Mouse (Mus musculus) heart, embryonic 14.5 days (tissue): ENCODE results near the gene Oxct1. TPM values are rescaled to one million over a fixed set of nuclear protein-coding genes. Genes with fewer than 3 reads are reported as not detected.

Source experiments
- ATAC-seq: fragments of 200-750 bp; cut with Nextera tagmentation; 2 replicates; pipeline ENCODE4 v1.8.0; 2017; ENCODE audit warnings: low read depth, moderate TSS enrichment; ENCODE audit not compliant: insufficient number of reproducible peaks, insufficient read depth, low FRiP score
- H3K27ac ChIP-seq, 2 experiments: fragments of 200-500 bp in 1 of 2; fragments of 300-500 bp in 1 of 2; sonication (generic) in 1 of 2; replicated peaks in 1 of 2; 2 replicates each; pipeline ENCODE4 v1.5.1; 2012 to 2014; ENCODE audit warnings: low read depth in 2 of 2, low read length in 2 of 2, control low read depth in 1 of 2, mild to moderate bottlenecking in 1 of 2, mixed read lengths in 1 of 2; ENCODE audit not compliant: control insufficient read depth in 1 of 2, insufficient read depth in 1 of 2
- H3K27me3 ChIP-seq: fragments of 300-500 bp; sonication (generic); 2 replicates; pipeline ENCODE4 v1.6.1; 2014; ENCODE audit warnings: mild to moderate bottlenecking, low read length, control low read depth; ENCODE audit not compliant: control insufficient read depth, insufficient read depth
- H3K36me3 ChIP-seq: fragments of 300-500 bp; sonication (generic); 2 replicates; pipeline ENCODE4 v1.6.1; 2014; ENCODE audit warnings: mild to moderate bottlenecking, control low read depth, low read length, mixed read lengths; ENCODE audit not compliant: control insufficient read depth, insufficient read depth
- H3K4me1 ChIP-seq, 2 experiments: fragments of 200-500 bp in 1 of 2; fragments of 300-500 bp in 1 of 2; sonication (generic) in 1 of 2; 2 replicates each; pipeline ENCODE4 v1.6.1; 2012 to 2014; ENCODE audit warnings: low read length in 2 of 2, control low read depth in 1 of 2, mixed read lengths in 1 of 2; ENCODE audit not compliant: control insufficient read depth in 2 of 2, insufficient read depth in 2 of 2
- H3K4me2 ChIP-seq: fragments of 300-500 bp; sonication (generic); 2 replicates; pipeline ENCODE4 v1.6.1; 2014; ENCODE audit warnings: mild to moderate bottlenecking, low read length
- H3K4me3 ChIP-seq, 2 experiments: fragments of 200-500 bp in 1 of 2; fragments of 300-500 bp in 1 of 2; sonication (generic) in 1 of 2; 2 replicates each; pipeline ENCODE4 v1.5.1; 2012 to 2014; ENCODE audit warnings: low read length in 2 of 2, mild to moderate bottlenecking in 2 of 2, control low read depth in 1 of 2, low read depth in 1 of 2, moderate library complexity in 1 of 2; ENCODE audit not compliant: control insufficient read depth in 1 of 2, insufficient read depth in 1 of 2
- H3K9ac ChIP-seq: fragments of 300-500 bp; sonication (generic); 2 replicates; pipeline ENCODE4 v1.6.1; 2014; ENCODE audit warnings: mild to moderate bottlenecking, low read length
- H3K9me3 ChIP-seq: fragments of 300-500 bp; sonication (generic); 2 replicates; pipeline ENCODE4 v1.6.1; 2016; ENCODE audit warnings: low read length, control low read depth; ENCODE audit not compliant: control insufficient read depth
- WGBS: fragments of 180-500 bp; shearing (Covaris S2); extraction: QIAGEN DNeasy Blood & Tissue Kit; methylation state at CpG from one replicate; pipeline ENCODE4 v1.1.7; 2014; 5-methylcytosine and 5-hydroxymethylcytosine counted together
- polyA plus RNA-seq: library from polyadenylated mRNA; unstranded; fragments of >200 nt; fragmentation: Nextera tagmentation; extraction: Ambion mirVana; gene quantifications from 2 replicates; pipeline ENCODE4 v1.2.1, GENCODE M21; 2014

Oxct1 gene
- polyA plus RNA-seq, 1 experiment from 2014 or later = 327 TPM

DNA sequence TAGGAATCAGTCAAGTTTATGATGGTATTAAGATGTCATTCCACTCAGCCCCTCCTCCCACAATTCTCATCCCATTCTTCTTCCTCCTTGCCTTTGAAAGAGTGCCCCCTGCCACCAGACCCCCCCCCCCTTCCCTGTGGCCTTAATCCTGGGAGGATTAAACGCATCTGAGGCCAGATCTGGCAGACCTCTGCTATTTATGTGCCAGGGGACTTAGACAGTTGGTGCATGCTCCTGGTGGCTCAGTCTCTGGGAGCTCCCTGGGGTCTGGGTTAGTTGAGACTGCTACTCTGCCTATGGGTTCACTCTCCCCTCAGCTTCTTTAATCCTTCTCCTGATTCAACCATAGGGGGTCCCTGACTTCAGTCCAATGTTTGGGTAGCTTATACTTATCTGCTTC, 112.3 kb downstream of the Oxct1 start:
- Histone ChIP-seq H3K4me3 (no peak overlapping the region), H3K9me3 (no peaks in the 10 kb centered on the region), H3K36me3 (peaks cover 20% of the 10 kb centered on the region), H3K4me2 (no peak overlapping the region), H3K9ac (no peak overlapping the region), H3K27ac (no peak overlapping the region), H3K4me1 (no peaks in the 10 kb centered on the region), H3K27me3 (no peaks in the 10 kb centered on the region)
- no peak for ATAC-seq
- 58% methylated on average over 1 of the region's 1 CpGs for WGBS

GRCm38 (mm10) chr15:4139516-4139915, 113.3 kb downstream of the Oxct1 start:
- Histone ChIP-seq H3K4me2 (no peak overlapping the region), H3K36me3 (peaks cover 25% of the 10 kb centered on the region), H3K9ac (no peak overlapping the region), H3K9me3 (no peaks in the 10 kb centered on the region), H3K27ac (no peak overlapping the region), H3K4me1 (no peaks in the 10 kb centered on the region), H3K4me3 (no peak overlapping the region), H3K27me3 (no peaks in the 10 kb centered on the region)
- 88% methylated on average over 12 of the region's 12 CpGs for WGBS
- no peak for ATAC-seq

- H3K9ac ChIP-seq = no peak overlapping the region
- H3K4me2 ChIP-seq = no peak overlapping the region
- peaks cover 35% of the 10 kb centered on the region for H3K36me3 ChIP-seq
- H3K4me1 ChIP-seq = no peaks in the 10 kb centered on the region
- H3K9me3 ChIP-seq = no peaks in the 10 kb centered on the region
- no peaks in the 10 kb centered on the region for H3K27me3 ChIP-seq
- no peak overlapping the region for H3K4me3 ChIP-seq
- ATAC-seq = no peak
- H3K27ac ChIP-seq = no peak overlapping the region
- 90% methylated on average over 5 of the region's 5 CpGs for WGBS
These were observed 119.2 kb downstream of the Oxct1 start for GRCm38 (mm10) chr15:4145352-4145751.

DNA sequence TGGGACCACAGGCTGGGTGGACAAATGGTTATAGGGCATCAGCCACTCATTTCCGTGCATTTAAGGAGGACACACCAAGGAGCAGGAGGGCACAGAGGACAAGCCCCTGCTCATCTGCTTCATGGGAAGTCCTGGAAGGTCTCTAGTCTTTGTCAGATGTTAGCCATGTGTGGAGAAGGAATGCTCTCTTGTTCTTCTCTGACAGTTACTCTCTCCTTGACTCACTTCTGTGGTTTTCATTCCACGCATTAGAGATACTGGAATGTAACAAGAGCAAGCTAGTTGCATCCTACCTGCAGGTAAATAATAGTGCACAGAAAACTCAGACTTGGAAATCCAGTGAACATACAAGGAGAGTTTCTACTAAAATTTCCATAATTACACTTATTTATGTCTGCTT, 121.5 kb downstream of the Oxct1 start:
- peaks cover 37% of the 10 kb centered on the region for H3K36me3 ChIP-seq
- no peaks in the 10 kb centered on the region for H3K9me3 ChIP-seq
- H3K4me1 ChIP-seq = no peaks in the 10 kb centered on the region
- no peak for ATAC-seq
- no peaks in the 10 kb centered on the region for H3K27me3 ChIP-seq
- no peak overlapping the region for H3K27ac ChIP-seq
- WGBS = 84% methylated on average over 2 of the region's 2 CpGs
- no peak overlapping the region for H3K4me2 ChIP-seq
- no peak overlapping the region for H3K4me3 ChIP-seq
- no peak overlapping the region for H3K9ac ChIP-seq

DNA sequence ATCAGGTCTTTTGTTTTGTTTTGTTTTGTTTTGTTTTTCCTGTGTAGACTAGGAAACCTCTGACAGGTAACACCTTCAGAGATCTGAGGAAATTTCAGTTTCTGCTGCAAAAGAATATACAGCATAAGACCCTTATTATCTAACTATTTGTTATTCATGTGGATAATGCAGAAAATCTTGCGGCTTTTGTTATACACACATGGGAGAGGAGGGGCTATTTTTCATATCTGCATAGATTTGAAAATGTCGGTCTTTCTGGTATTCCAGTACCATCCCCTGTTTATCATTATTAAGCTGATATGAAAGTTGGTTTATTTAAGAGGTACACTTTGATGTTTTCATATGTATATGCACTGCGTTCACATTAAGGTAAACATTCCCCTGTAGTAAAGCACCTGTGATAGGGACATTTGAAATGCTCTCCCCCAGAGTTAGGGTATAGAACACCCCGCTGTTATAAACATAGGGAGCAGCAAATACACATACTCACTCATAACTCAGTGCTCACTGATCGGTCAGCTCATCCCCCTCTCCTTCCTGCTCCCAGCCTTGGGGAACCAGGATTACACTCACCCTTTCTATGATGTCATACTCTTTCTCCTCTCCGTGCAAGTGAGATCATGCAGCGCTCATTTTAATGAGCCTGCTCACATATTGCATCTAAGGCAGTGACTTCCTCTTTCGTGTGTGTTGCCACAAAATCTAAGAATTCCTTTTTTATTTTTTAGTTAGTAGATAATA, 122.6 kb downstream of the Oxct1 start:
- no peak overlapping the region for H3K4me2 ChIP-seq
- H3K9me3 ChIP-seq = no peaks in the 10 kb centered on the region
- no peak overlapping the region for H3K4me3 ChIP-seq
- WGBS = 91% methylated on average over 8 of the region's 8 CpGs
- ATAC-seq = no peak
- no peaks in the 10 kb centered on the region for H3K27me3 ChIP-seq
- H3K9ac ChIP-seq = no peak overlapping the region
- peaks cover 43% of the 10 kb centered on the region for H3K36me3 ChIP-seq
- H3K4me1 ChIP-seq = no peaks in the 10 kb centered on the region
- H3K27ac ChIP-seq = no peak overlapping the region

- no peak for ATAC-seq
- Histone ChIP-seq H3K27me3 (no peaks in the 10 kb centered on the region), H3K4me1 (no peaks in the 10 kb centered on the region), H3K4me3 (no peak overlapping the region), H3K4me2 (no peak overlapping the region), H3K27ac (no peak overlapping the region), H3K36me3 (peaks cover 30% of the 10 kb centered on the region), H3K9ac (no peak overlapping the region), H3K9me3 (no peaks in the 10 kb centered on the region)
- WGBS = 86% methylated on average over 4 of the region's 4 CpGs
These were observed 128.5 kb downstream of the Oxct1 start for GRCm38 (mm10) chr15:4154646-4155045.

GRCm38 (mm10) chr15:4167946-4168345, 141.8 kb downstream of the Oxct1 start:
- no peak for ATAC-seq
- no peaks in the 10 kb centered on the region for H3K27me3 ChIP-seq
- no peak overlapping the region for H3K9ac ChIP-seq
- H3K4me1 ChIP-seq = no peaks in the 10 kb centered on the region
- H3K9me3 ChIP-seq = peaks cover 8% of the 10 kb centered on the region; the same call in 1 of the 2 replicates
- no peak overlapping the region for H3K27ac ChIP-seq
- H3K4me2 ChIP-seq = no peak overlapping the region
- 67% methylated on average over 2 of the region's 2 CpGs for WGBS
- H3K4me3 ChIP-seq = no peak overlapping the region
- H3K36me3 ChIP-seq = no peaks in the 10 kb centered on the region

- Histone ChIP-seq H3K27me3 (no peaks in the 10 kb centered on the region), H3K36me3 (no peaks in the 10 kb centered on the region), H3K9ac (no peak overlapping the region), H3K27ac (no peak overlapping the region), H3K4me1 (no peaks in the 10 kb centered on the region), H3K9me3 (peaks cover 5% of the 10 kb centered on the region), H3K4me3 (no peak overlapping the region), H3K4me2 (no peak overlapping the region)
- no peak for ATAC-seq
- 45% methylated on average over 2 of the region's 2 CpGs for WGBS
These were observed 145.4 kb downstream of the Oxct1 start for GRCm38 (mm10) chr15:4171600-4171999.
